Mouse (Mus musculus): ENCODE measurements at regions not wholly inside any gene's neighbourhood (a gene's known extent, or its start where the extent isn't known, plus 50 kb on each side); places are given as distances from the start of the nearest gene placed in this dataset.

DNA sequence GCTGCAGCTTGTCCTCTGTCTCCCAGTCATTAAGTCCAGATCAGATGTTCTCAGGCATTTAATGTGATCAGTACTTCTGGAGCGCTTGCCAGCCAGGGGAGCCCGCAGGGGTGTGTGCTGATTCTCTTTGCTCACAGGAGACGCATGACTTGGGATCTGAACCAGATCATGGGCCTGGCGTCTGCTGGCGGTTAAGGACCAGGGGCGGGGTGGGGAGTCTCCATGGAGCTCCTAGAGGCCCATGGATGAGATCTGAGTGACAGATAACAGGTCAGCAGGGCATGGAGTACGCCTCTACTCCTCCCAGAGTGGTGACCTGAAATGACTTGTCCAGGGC is 136.7 kb upstream of the Hdac4 start:
- H3K9me3 ChIP-seq (replicated peaks; ENCODE audit: control insufficient read depth, low read length), result no peaks in the 10 kb centered on the region
- H3K27me3 ChIP-seq (ENCODE audit: control insufficient read depth, insufficient read depth, low read length), result no peaks in the 10 kb centered on the region
- H3K4me3 ChIP-seq (ENCODE audit: low read depth, low read length), result no peak overlapping the region
- H3K4me1 ChIP-seq (ENCODE audit: control insufficient read depth, insufficient read depth, low read length), result 0 out of 2 replicates have a peak, but pooled peaks cover 4% of the 10 kb centered on the region
- H3K36me3 ChIP-seq (ENCODE audit: control insufficient read depth, insufficient read depth, low read length), result no peaks in the 10 kb centered on the region
- no peak overlapping the region for H3K9ac ChIP-seq (ENCODE audit: low read depth, low read length)
- ATAC-seq (replicated peaks; ENCODE audit: insufficient number of reproducible peaks, low FRiP score, low TSS enrichment), result no peak; the same call in 1 of the 2 replicates
- H3K27ac ChIP-seq (ENCODE audit: low read depth, low read length), result no peak overlapping the region
- 77% methylated on average over 7 of the region's 7 CpGs for WGBS (ENCODE audit: insufficient replicate concordance)
- no peak overlapping the region for H3K4me2 ChIP-seq

DNA sequence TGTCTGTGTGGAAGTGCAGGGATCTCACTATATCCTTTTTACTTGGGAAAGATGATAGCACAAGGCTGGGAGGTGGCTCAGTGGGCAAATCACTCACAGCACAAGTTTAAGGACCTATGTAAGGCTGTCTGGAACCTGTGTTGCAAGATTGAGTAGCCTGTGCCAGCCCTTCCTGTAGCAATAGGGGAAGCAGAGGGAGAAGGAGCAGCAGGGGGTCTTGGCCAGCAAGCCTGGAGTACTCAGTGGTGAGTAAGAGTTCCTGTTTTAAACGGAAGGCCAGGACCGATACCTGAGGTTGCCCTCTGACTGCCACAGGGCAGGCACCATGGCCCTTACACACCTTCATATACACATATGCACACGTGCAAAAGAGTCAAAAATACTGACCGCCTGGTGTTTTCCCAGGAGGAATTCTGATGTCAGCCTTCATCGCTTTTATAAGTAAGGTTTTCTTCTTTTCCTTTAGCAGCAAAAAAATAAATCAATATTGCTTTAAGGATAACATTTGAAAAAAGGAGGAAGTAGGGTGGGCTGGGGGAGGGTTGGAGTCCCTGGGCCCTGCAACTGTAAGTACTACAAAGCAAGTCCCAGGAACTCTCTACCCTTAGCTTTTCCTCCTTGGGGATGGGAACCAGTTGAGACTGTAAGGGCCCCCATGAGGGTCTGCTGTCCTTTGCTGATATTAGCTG is 136.2 kb upstream of the Hdac4 start:
- no peak overlapping the region for H3K4me2 ChIP-seq
- no peaks in the 10 kb centered on the region for H3K9me3 ChIP-seq (replicated peaks; ENCODE audit: control insufficient read depth, low read length)
- H3K27me3 ChIP-seq (ENCODE audit: control insufficient read depth, insufficient read depth, low read length), result no peaks in the 10 kb centered on the region
- H3K4me3 ChIP-seq (ENCODE audit: low read depth, low read length), result no peak overlapping the region
- no peak overlapping the region for H3K9ac ChIP-seq (ENCODE audit: low read depth, low read length)
- WGBS (ENCODE audit: insufficient replicate concordance), result 64% methylated on average over 5 of the region's 5 CpGs
- H3K4me1 ChIP-seq (ENCODE audit: control insufficient read depth, insufficient read depth, low read length), result 0 out of 2 replicates have a peak, but pooled peaks cover 4% of the 10 kb centered on the region
- no peaks in the 10 kb centered on the region for H3K36me3 ChIP-seq (ENCODE audit: control insufficient read depth, insufficient read depth, low read length)
- no peak overlapping the region; the same call in 1 of the 2 replicates for H3K27ac ChIP-seq (ENCODE audit: low read depth, low read length)
- no peak; the same call in 1 of the 2 replicates for ATAC-seq (replicated peaks; ENCODE audit: insufficient number of reproducible peaks, low FRiP score, low TSS enrichment)

DNA sequence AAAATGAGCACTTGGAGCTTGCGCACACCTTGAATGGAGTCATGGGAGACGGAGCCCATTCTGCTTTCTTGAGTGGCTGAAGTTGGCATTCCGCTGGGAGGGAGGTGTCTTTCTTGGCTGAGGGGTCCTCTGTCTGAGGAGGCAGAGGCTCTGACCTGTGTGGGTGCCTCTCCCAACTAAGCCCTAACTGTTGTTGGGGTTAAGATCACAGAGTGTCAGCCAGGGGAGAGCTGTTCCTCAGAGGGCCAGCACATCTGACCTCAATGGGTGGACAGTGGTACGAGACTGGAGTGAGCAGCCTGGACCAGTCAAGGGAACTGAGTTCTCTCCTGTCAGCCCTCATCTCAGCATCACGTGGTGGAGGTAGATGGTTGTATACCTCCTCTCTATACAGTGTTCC is 134.7 kb upstream of the Hdac4 start:
- 0 out of 2 replicates have a peak, but pooled peaks cover 4% of the 10 kb centered on the region for H3K4me1 ChIP-seq (ENCODE audit: control insufficient read depth, insufficient read depth, low read length)
- H3K9me3 ChIP-seq (replicated peaks; ENCODE audit: control insufficient read depth, low read length), result no peaks in the 10 kb centered on the region
- no peak overlapping the region for H3K4me2 ChIP-seq
- no peak for ATAC-seq (replicated peaks; ENCODE audit: insufficient number of reproducible peaks, low FRiP score, low TSS enrichment)
- H3K9ac ChIP-seq (ENCODE audit: low read depth, low read length), result no peak overlapping the region
- no peak overlapping the region for H3K4me3 ChIP-seq (ENCODE audit: low read depth, low read length)
- H3K27ac ChIP-seq (ENCODE audit: low read depth, low read length), result no peak overlapping the region; the same call in 1 of the 2 replicates
- WGBS (ENCODE audit: insufficient replicate concordance), result 69% methylated on average over 5 of the region's 5 CpGs
- H3K36me3 ChIP-seq (ENCODE audit: control insufficient read depth, insufficient read depth, low read length), result no peaks in the 10 kb centered on the region
- H3K27me3 ChIP-seq (ENCODE audit: control insufficient read depth, insufficient read depth, low read length), result no peaks in the 10 kb centered on the region

DNA sequence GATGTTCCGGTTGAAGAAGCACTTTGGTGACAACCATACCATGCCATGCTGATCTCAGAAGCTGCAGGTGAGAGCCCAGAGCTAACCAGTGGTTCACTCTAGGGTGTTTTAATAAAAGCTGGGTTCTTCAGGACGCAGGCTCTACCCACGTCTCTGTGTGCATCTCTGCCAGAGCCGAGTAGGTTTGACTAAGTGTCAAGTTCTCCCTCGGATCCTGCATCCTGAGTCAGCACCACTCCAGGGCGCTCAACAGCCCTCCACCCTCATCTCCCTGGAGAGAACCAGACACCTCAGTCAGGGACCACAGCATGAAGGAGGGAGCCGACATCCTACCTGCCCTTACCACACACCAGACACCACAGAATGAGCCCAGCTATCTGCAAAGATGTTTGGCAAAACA is 134.0 kb upstream of the Hdac4 start:
- H3K4me1 ChIP-seq (ENCODE audit: control insufficient read depth, insufficient read depth, low read length), result 0 out of 2 replicates have a peak, but pooled peaks cover 4% of the 10 kb centered on the region
- H3K36me3 ChIP-seq (ENCODE audit: control insufficient read depth, insufficient read depth, low read length), result no peaks in the 10 kb centered on the region
- H3K9ac ChIP-seq (ENCODE audit: low read depth, low read length), result no peak overlapping the region
- 76% methylated on average over 7 of the region's 7 CpGs for WGBS (ENCODE audit: insufficient replicate concordance)
- no peaks in the 10 kb centered on the region for H3K27me3 ChIP-seq (ENCODE audit: control insufficient read depth, insufficient read depth, low read length)
- no peak for ATAC-seq (replicated peaks; ENCODE audit: insufficient number of reproducible peaks, low FRiP score, low TSS enrichment)
- no peak overlapping the region for H3K27ac ChIP-seq (ENCODE audit: low read depth, low read length)
- H3K4me3 ChIP-seq (ENCODE audit: low read depth, low read length), result no peak overlapping the region
- no peak overlapping the region for H3K4me2 ChIP-seq
- no peaks in the 10 kb centered on the region for H3K9me3 ChIP-seq (replicated peaks; ENCODE audit: control insufficient read depth, low read length)

DNA sequence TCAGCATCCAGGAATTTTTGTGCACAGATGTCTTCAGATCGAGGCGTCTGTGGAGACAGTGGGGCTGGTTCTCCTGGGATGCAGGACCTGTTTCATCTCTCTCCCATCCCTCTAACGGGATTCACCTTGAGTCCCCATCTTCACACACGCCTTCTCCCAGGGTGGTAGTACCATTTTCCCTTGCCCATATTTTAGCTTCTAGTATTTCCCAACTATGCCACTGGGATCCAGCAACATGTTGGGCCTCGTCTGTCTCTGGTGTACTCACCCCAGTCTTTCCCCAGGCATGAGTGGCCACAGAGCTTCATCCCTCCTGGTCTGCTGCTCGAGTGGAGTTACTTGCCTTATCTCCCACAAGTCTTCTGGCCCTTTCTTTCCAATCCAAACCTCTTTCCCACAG is 131.6 kb upstream of the Hdac4 start:
- no peaks in the 10 kb centered on the region for H3K36me3 ChIP-seq (ENCODE audit: control insufficient read depth, insufficient read depth, low read length)
- no peak for ATAC-seq (replicated peaks; ENCODE audit: insufficient number of reproducible peaks, low FRiP score, low TSS enrichment)
- H3K9ac ChIP-seq (ENCODE audit: low read depth, low read length), result no peak overlapping the region
- H3K4me2 ChIP-seq, result no peak overlapping the region
- no peak overlapping the region for H3K4me3 ChIP-seq (ENCODE audit: low read depth, low read length)
- no peaks in the 10 kb centered on the region for H3K27me3 ChIP-seq (ENCODE audit: control insufficient read depth, insufficient read depth, low read length)
- no peaks in the 10 kb centered on the region for H3K9me3 ChIP-seq (replicated peaks; ENCODE audit: control insufficient read depth, low read length)
- H3K27ac ChIP-seq (ENCODE audit: low read depth, low read length), result no peak overlapping the region
- H3K4me1 ChIP-seq (ENCODE audit: control insufficient read depth, insufficient read depth, low read length), result 0 out of 2 replicates have a peak, but pooled peaks cover 2% of the 10 kb centered on the region
- 81% methylated on average over 6 of the region's 6 CpGs for WGBS (ENCODE audit: insufficient replicate concordance)

DNA sequence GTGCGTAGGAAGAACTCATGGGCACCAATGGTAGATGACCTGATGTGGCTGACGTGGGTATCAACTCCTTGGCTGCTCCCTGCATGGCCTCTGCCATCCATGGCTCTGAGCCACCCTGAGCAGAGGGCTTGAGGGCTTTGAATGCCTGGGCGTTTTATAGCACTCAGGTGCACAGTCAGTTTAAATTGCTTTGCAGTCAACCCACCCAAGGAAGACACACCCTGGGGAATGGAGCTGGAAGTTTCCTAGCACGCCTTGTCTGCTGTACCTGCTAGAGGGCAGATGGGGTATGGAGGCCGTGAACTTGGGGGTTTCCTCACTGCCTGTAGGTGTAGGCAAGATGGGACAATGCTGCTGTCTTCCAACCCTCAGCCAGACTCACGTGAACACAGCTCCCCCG is 129.8 kb upstream of the Hdac4 start:
- no peak for ATAC-seq (replicated peaks; ENCODE audit: insufficient number of reproducible peaks, low FRiP score, low TSS enrichment)
- Histone ChIP-seq H3K27me3 (ENCODE audit: control insufficient read depth, insufficient read depth, low read length) (no peaks in the 10 kb centered on the region), H3K9me3 (replicated peaks; ENCODE audit: control insufficient read depth, low read length) (no peaks in the 10 kb centered on the region), H3K36me3 (ENCODE audit: control insufficient read depth, insufficient read depth, low read length) (no peaks in the 10 kb centered on the region), H3K4me2 (no peak overlapping the region), H3K4me1 (ENCODE audit: control insufficient read depth, insufficient read depth, low read length) (no peaks in the 10 kb centered on the region), H3K9ac (ENCODE audit: low read depth, low read length) (no peak overlapping the region), H3K27ac (ENCODE audit: low read depth, low read length) (no peak overlapping the region), H3K4me3 (ENCODE audit: low read depth, low read length) (no peak overlapping the region)
- WGBS (ENCODE audit: insufficient replicate concordance), result 80% methylated on average over 7 of the region's 7 CpGs

DNA sequence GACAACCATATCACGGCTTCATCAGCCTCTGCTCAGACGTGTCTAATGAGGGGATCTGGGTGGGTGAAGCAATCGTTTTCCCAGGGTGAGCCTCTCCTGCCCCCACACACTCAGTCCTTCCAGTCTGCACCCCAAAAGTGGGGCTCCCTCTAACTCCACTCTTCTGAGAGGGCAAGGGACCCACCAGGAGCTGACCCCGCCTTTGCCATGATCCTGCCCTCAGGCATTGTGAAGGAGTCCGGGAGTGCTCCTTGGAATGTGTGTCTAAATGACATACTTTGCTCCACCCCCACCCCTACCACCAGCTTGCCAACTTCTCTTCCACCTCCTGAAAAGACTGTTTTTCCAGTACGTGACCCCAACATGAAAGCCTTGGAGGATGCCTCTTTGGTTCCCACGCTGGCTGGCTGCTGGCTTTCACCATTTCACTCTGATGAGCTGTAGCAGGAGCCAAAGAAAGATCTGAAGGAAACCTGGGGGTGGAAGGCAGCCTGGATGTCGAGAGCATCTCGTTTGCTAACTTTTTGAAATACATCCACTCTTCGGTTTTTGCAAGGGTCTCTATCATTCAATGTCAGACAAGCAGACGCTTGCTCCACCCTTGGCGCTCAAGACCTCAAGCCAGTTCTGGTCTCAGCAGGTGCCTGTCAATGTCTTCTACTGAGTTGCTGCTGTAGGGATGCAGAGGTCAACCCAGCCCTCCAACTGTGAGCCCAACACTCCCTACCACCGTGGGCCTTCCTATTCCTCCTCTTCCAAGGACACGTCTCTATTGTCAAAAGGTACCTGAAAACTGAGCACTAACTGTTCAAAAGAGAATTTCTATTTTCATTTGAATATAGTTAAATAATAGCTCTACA is 128.8 kb upstream of the Hdac4 start:
- no peak for ATAC-seq (replicated peaks; ENCODE audit: insufficient number of reproducible peaks, low FRiP score, low TSS enrichment)
- H3K9ac ChIP-seq (ENCODE audit: low read depth, low read length), result no peak overlapping the region
- 68% methylated on average over 14 of the region's 14 CpGs for WGBS (ENCODE audit: insufficient replicate concordance)
- no peaks in the 10 kb centered on the region for H3K4me1 ChIP-seq (ENCODE audit: control insufficient read depth, insufficient read depth, low read length)
- no peaks in the 10 kb centered on the region for H3K36me3 ChIP-seq (ENCODE audit: control insufficient read depth, insufficient read depth, low read length)
- H3K27ac ChIP-seq (ENCODE audit: low read depth, low read length), result no peak overlapping the region
- H3K9me3 ChIP-seq (replicated peaks; ENCODE audit: control insufficient read depth, low read length), result no peaks in the 10 kb centered on the region
- no peaks in the 10 kb centered on the region for H3K27me3 ChIP-seq (ENCODE audit: control insufficient read depth, insufficient read depth, low read length)
- no peak overlapping the region for H3K4me2 ChIP-seq
- no peak overlapping the region for H3K4me3 ChIP-seq (ENCODE audit: low read depth, low read length)

DNA sequence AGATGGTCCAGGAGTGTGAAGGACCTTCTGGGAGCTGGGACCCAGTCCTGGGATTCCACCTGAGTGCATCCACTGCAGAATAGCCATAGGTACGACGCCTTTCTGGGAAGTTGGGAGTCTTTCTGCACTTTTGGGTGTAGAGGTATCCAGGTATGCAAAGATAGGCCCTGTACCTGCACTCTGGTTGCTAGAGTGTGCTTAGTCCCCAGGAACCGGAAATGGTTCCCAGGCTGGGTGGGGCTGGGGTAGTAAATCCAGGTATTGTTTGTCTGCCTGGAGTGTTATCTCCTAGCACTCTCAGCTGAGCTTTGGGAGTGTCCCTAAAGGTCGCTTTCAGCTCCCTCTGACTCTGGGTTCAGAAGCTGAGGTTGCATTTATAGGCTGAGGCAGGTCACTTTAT is 121.6 kb upstream of the Hdac4 start:
- Histone ChIP-seq H3K36me3 (ENCODE audit: control insufficient read depth, insufficient read depth, low read length) (no peaks in the 10 kb centered on the region), H3K27ac (ENCODE audit: low read depth, low read length) (no peak overlapping the region), H3K4me3 (ENCODE audit: low read depth, low read length) (no peak overlapping the region), H3K9me3 (replicated peaks; ENCODE audit: control insufficient read depth, low read length) (no peaks in the 10 kb centered on the region), H3K27me3 (ENCODE audit: control insufficient read depth, insufficient read depth, low read length) (no peaks in the 10 kb centered on the region), H3K9ac (ENCODE audit: low read depth, low read length) (no peak overlapping the region), H3K4me2 (no peak overlapping the region), H3K4me1 (ENCODE audit: control insufficient read depth, insufficient read depth, low read length) (peaks cover 8% of the 10 kb centered on the region; the same call in 1 of the 2 replicates)
- no peak for ATAC-seq (replicated peaks; ENCODE audit: insufficient number of reproducible peaks, low FRiP score, low TSS enrichment)
- 81% methylated on average over 4 of the region's 4 CpGs for WGBS (ENCODE audit: insufficient replicate concordance)
